Mouse (Mus musculus): ENCODE measurements around the gene Bcar3.

Gene Bcar3

GRCm38 (mm10) chr3:122292300-122293222 is 1.4 kb upstream of the Bcar3 start:
- DNase-seq (ENCODE audit: low spot score in 2 of 2): peak; percentile 92 to 97

- no peak for DNase-seq (ENCODE audit: low spot score in 2 of 2)
Measured at GRCm38 (mm10) chr3:122293223-122293953, 548 bp upstream of the Bcar3 start.

GRCm38 (mm10) chr3:122295511-122295910 is 1.6 kb downstream of the Bcar3 start:
- DNase-seq (ENCODE audit: low spot score in 2 of 2): no peak

GRCm38 (mm10) chr3:122296979-122297378 is 3.0 kb downstream of the Bcar3 start:
- DNase-seq (ENCODE audit: low spot score in 2 of 2): no peak

- peak; percentile 48 to 53 for DNase-seq (ENCODE audit: low spot score in 2 of 2)
Measured at GRCm38 (mm10) chr3:122300983-122301919, 7.3 kb downstream of the Bcar3 start.

GRCm38 (mm10) chr3:122304560-122304959 is 10.6 kb downstream of the Bcar3 start:
- DNase-seq (ENCODE audit: low spot score in 2 of 2): no peak

- no peak for DNase-seq (ENCODE audit: low spot score in 2 of 2)
Measured at GRCm38 (mm10) chr3:122307894-122308671, 14.1 kb downstream of the Bcar3 start.

- DNase-seq (ENCODE audit: low spot score in 2 of 2): no peak
Measured at GRCm38 (mm10) chr3:122308981-122309380, 15.0 kb downstream of the Bcar3 start.

GRCm38 (mm10) chr3:122312078-122312477 is 18.1 kb downstream of the Bcar3 start:
- peak; percentile 41 to 73 for DNase-seq (ENCODE audit: low spot score in 2 of 2)

GRCm38 (mm10) chr3:122312936-122313629 is 19.1 kb downstream of the Bcar3 start:
- DNase-seq (ENCODE audit: low spot score in 2 of 2): no peak

GRCm38 (mm10) chr3:122313936-122314335 is 20.0 kb downstream of the Bcar3 start:
- DNase-seq (ENCODE audit: low spot score in 2 of 2): no peak

GRCm38 (mm10) chr3:122316621-122317020 is 22.7 kb downstream of the Bcar3 start:
- DNase-seq (ENCODE audit: low spot score in 2 of 2): no peak

GRCm38 (mm10) chr3:122317339-122317738 is 23.4 kb downstream of the Bcar3 start:
- no peak for DNase-seq (ENCODE audit: low spot score in 2 of 2)

GRCm38 (mm10) chr3:122322226-122322625 is 28.3 kb downstream of the Bcar3 start:
- DNase-seq (ENCODE audit: low spot score in 2 of 2): no peak

GRCm38 (mm10) chr3:122323841-122324240 is 29.9 kb downstream of the Bcar3 start:
- DNase-seq (ENCODE audit: low spot score in 2 of 2): no peak

GRCm38 (mm10) chr3:122324528-122324927 is 30.6 kb downstream of the Bcar3 start:
- no peak for DNase-seq (ENCODE audit: low spot score in 2 of 2)

- DNase-seq (ENCODE audit: low spot score in 2 of 2): no peak
Measured at GRCm38 (mm10) chr3:122330484-122330883, 36.5 kb downstream of the Bcar3 start.

GRCm38 (mm10) chr3:122333493-122333892 is 39.6 kb downstream of the Bcar3 start:
- peak; percentile 45 to 51 for DNase-seq (ENCODE audit: low spot score in 2 of 2)

- DNase-seq (ENCODE audit: low spot score in 2 of 2): peak in 1 of 2 experiments; percentile 15
Measured at GRCm38 (mm10) chr3:122333902-122334301, 40.0 kb downstream of the Bcar3 start.

- no peak for DNase-seq (ENCODE audit: low spot score in 2 of 2)
Measured at GRCm38 (mm10) chr3:122334375-122334774, 40.4 kb downstream of the Bcar3 start.
